Mouse (Mus musculus) heart, embryonic 16.5 days (tissue): ENCODE data around the gene Rbl1. TPM values are rescaled to one million over a fixed set of nuclear protein-coding genes. Genes with fewer than 3 reads are reported as not detected.

Source experiments
- ATAC-seq: fragments of 200-750 bp; cut with Nextera tagmentation; replicated peaks from 2 replicates; pipeline ENCODE4 v1.8.0; 2017; ENCODE audit warnings: moderate number of reproducible peaks; ENCODE audit not compliant: insufficient read depth, low FRiP score; ENCODE audit errors: extremely low read depth
- H3K27ac ChIP-seq: fragments of 300-500 bp; sonication (generic); 2 replicates; pipeline ENCODE4 v1.5.1; 2014; ENCODE audit warnings: mild to moderate bottlenecking, low read length, control low read depth, moderate library complexity
- H3K27me3 ChIP-seq: fragments of 300-500 bp; sonication (generic); 2 replicates; pipeline ENCODE4 v1.6.1; 2014; ENCODE audit warnings: low read length, mixed read lengths; ENCODE audit not compliant: control insufficient read depth, insufficient read depth
- H3K36me3 ChIP-seq: fragments of 300-500 bp; sonication (generic); 2 replicates; pipeline ENCODE4 v1.6.1; 2014; ENCODE audit not compliant: control insufficient read depth, insufficient read depth
- H3K4me1 ChIP-seq: fragments of 300-500 bp; sonication (generic); 2 replicates; pipeline ENCODE4 v1.6.1; 2014; ENCODE audit warnings: low read length, mixed read lengths; ENCODE audit not compliant: control insufficient read depth, insufficient read depth
- H3K4me2 ChIP-seq: fragments of 300-500 bp; sonication (generic); 2 replicates; pipeline ENCODE4 v1.6.1; 2014; ENCODE audit warnings: low read depth, mild to moderate bottlenecking, control low read depth, low read length
- H3K4me3 ChIP-seq: fragments of 300-500 bp; sonication (generic); 2 replicates; pipeline ENCODE4 v1.5.1; 2014; ENCODE audit warnings: mild to moderate bottlenecking, control low read depth, low read length
- H3K9ac ChIP-seq: fragments of 300-500 bp; sonication (generic); 2 replicates; pipeline ENCODE4 v1.6.1; 2014; ENCODE audit warnings: low read length, control low read depth
- H3K9me3 ChIP-seq: fragments of 300-500 bp; sonication (generic); replicated peaks from 2 replicates; pipeline ENCODE4 v1.6.1; 2016; ENCODE audit warnings: low read length; ENCODE audit not compliant: control insufficient read depth
- WGBS: fragments of 180-500 bp; shearing (Covaris S2); extraction: QIAGEN DNeasy Blood & Tissue Kit; methylation state at CpG from one replicate; pipeline ENCODE4 v1.1.7; 2014; 5-methylcytosine and 5-hydroxymethylcytosine counted together
- polyA plus RNA-seq: library from polyadenylated mRNA; unstranded; fragments of >200 nt; fragmentation: Nextera tagmentation; extraction: Ambion mirVana; gene quantifications from 2 replicates; pipeline ENCODE4 v1.2.1, GENCODE M21; 2015

Rbl1 gene
- polyA plus RNA-seq, 1 experiment from 2014 or later = 15.1 TPM

DNA sequence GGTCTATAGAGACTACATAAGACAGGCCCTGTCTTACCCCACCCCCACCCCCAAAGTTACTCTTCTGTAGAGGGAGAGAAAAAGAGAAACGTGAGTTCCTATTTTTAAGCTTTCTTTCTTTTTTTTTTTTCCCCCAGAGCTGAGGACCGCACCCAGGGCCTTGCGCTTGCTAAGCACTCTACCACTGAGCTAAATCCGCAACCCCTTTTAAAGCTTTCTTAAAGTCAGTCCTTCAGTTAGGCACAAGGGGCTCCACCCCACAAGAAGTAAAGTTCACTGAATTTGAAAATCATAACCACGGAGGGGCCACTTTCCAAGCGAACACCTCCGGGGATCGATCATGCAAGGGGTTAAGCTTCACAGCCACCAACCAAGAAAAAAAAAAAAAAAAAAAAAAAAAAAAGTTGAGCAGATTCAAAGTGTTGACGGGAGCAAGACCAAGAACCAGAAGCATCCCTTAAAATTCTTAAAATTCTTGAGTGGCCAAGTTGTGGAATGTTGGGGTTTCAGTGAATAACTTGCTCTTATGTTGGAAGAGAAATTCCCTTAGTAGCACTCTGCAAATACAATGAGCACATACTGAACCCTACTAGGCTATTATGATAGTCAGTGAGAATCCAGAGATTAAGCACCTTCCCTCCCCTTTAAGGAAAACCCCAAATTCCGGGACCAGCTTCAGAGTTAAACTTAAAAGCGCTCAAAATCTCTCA lies 70.4 kb downstream of the Rbl1 start:
- Histone ChIP-seq H3K27ac (0 out of 2 replicates have a peak overlapping the region, but pooled peaks have one; percentile 69), H3K27me3 (no peaks in the 10 kb centered on the region), H3K4me3 (peak overlapping the region; percentile 89), H3K9me3 (no peaks in the 10 kb centered on the region), H3K36me3 (no peaks in the 10 kb centered on the region), H3K4me2 (peak overlapping the region; percentile 97), H3K9ac (peak overlapping the region; percentile 84), H3K4me1 (peaks cover 12% of the 10 kb centered on the region)
- 16% methylated on average over 11 of the region's 11 CpGs for WGBS
- no peak for ATAC-seq

DNA sequence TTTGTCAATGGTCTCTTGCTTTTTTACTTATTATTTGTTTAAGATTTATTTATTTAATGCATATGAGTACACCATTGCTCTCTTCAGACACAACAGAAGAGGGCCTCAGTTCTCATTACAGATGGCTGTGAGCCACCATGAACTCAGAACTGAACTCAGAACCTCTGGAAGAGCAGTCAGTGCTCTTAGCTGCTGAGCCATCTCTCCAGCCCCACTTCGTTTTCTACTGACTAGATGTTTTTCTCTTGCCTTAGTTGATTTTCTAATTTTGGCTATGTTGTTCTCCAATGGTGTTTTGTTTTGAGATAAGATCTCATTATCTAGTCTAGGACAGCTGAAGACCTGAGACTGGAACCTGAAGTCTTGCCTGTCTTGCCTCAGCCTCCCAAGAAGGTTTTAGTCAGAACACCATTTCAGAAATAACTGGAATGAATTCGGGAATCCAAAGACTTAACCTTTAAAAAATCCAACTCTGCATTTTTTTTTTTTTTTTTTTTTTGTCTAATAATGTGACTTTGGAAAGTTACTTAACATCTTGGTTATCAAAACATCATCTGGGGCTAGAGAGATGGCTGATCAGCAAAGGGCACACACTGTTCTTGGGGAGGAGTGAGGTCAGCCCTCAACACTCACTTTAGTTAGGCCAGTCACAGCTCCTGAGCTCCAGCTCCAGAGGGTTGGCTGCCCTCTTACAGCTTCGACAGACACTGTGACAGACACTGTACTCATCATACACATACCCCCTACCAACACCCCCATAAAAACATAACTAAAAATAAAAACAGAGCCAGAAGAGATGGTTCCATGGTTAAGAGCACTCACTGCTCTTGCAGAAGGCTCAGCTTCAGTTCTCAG lies 71.4 kb downstream of the Rbl1 start:
- no peak overlapping the region for H3K4me2 ChIP-seq
- H3K27me3 ChIP-seq = no peaks in the 10 kb centered on the region
- peaks cover 12% of the 10 kb centered on the region for H3K4me1 ChIP-seq
- ATAC-seq = no peak
- H3K9ac ChIP-seq = no peak overlapping the region
- WGBS = 72% methylated on average over 3 of the region's 3 CpGs
- H3K36me3 ChIP-seq = no peaks in the 10 kb centered on the region
- H3K4me3 ChIP-seq = no peak overlapping the region
- no peak overlapping the region for H3K27ac ChIP-seq
- H3K9me3 ChIP-seq = no peaks in the 10 kb centered on the region

DNA sequence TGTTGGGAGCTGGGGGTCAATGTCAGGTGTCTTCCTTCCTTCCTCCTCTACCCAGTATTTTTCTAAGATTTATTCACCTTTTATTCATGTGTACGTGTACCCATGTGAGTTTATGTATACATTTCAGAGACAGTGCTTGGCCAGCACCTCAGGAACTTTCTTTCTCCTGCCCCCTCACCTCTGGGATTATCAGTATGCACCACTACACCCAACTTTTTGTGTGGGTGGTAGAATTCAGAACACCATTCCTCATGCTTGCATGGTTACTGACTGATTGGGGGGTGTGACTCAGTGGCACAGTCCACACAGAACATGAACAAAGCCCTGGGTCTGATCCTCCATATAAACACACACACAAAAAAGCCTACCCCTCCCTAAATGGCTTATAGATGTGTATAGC lies 72.2 kb downstream of the Rbl1 start:
- no peak for ATAC-seq
- 84% methylated on average over 1 of the region's 1 CpGs for WGBS
- Histone ChIP-seq H3K4me1 (peaks cover 12% of the 10 kb centered on the region), H3K36me3 (no peaks in the 10 kb centered on the region), H3K27ac (no peak overlapping the region), H3K9me3 (no peaks in the 10 kb centered on the region), H3K4me3 (no peak overlapping the region), H3K4me2 (no peak overlapping the region), H3K9ac (no peak overlapping the region), H3K27me3 (no peaks in the 10 kb centered on the region)

DNA sequence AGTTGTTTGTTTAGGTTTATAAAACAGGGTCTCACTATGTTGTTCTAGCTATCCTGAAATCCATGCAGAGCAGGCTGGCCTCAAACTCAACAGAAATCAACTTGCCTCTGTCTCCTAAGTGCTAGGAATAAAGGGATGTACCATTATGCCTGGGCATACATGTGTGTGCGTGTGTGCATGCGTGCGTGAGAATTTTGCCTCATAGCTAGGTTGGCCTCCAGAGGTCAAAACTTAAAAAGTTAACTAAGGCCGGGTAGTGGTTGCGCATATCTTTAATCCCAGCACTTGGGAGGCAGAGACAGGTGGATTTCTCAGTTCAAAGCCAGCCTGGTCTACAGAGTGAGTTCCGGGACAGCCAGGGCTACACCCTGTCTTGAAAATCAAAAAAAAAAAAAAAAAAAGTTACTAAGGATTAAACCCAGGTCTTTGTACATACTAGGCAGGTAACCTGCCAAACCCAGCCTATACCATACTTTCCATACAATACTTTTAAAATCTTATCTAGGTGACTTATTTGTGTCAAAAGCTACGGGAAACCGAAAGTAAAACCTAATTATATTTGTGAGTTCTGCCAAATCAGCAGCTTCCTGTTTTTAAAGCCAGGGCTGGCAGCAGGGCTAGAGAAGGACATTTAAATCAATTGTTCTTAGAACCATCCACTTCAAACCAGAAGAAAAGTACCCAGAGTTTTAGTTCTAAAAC lies 73.4 kb downstream of the Rbl1 start:
- H3K4me1 ChIP-seq = peaks cover 12% of the 10 kb centered on the region
- no peak for ATAC-seq
- 74% methylated on average over 8 of the region's 8 CpGs for WGBS
- H3K9me3 ChIP-seq = no peaks in the 10 kb centered on the region
- no peak overlapping the region for H3K9ac ChIP-seq
- H3K27ac ChIP-seq = no peak overlapping the region
- 0 out of 2 replicates have a peak overlapping the region, but pooled peaks have one; percentile 20 for H3K4me2 ChIP-seq
- peaks cover 2% of the 10 kb centered on the region; the same call in 1 of the 2 replicates for H3K36me3 ChIP-seq
- H3K27me3 ChIP-seq = no peaks in the 10 kb centered on the region
- 0 out of 2 replicates have a peak overlapping the region, but pooled peaks have one; percentile 3 for H3K4me3 ChIP-seq

DNA sequence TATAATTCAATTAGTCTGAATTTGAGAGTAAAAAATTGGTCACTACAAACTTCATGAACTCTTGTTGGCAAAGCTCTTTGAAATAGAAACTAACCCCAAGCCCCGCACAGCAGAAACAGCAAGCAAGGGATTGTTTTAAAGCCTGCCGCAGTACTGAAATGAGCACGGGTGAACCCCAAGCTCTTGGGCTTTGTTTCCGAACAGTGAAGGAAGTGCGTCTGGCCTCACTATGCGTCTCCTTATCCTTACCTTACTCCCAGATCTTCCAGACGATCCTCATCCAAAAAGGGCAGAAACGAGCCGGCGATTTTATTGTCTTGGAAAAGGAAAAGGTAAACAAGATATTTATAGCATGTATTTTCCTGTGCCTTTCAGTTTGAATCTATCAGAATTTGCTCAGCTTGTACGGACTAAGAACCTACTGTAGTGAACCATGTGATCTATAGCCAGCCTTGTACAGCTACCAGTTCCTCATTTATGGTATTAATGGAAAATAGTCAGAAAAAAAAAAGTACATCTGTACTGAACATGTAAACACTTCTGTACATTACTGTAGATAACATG lies 74.7 kb downstream of the Rbl1 start:
- peak overlapping the region; percentile 3; the same call in 1 of the 2 replicates for H3K4me2 ChIP-seq
- H3K9me3 ChIP-seq = no peaks in the 10 kb centered on the region
- H3K4me3 ChIP-seq = no peak overlapping the region
- peaks cover 14% of the 10 kb centered on the region; the same call in 1 of the 2 replicates for H3K4me1 ChIP-seq
- no peaks in the 10 kb centered on the region for H3K27me3 ChIP-seq
- WGBS = 68% methylated on average over 11 of the region's 11 CpGs
- peaks cover 2% of the 10 kb centered on the region; the same call in 1 of the 2 replicates for H3K36me3 ChIP-seq
- no peak for ATAC-seq
- H3K9ac ChIP-seq = no peak overlapping the region
- no peak overlapping the region for H3K27ac ChIP-seq

DNA sequence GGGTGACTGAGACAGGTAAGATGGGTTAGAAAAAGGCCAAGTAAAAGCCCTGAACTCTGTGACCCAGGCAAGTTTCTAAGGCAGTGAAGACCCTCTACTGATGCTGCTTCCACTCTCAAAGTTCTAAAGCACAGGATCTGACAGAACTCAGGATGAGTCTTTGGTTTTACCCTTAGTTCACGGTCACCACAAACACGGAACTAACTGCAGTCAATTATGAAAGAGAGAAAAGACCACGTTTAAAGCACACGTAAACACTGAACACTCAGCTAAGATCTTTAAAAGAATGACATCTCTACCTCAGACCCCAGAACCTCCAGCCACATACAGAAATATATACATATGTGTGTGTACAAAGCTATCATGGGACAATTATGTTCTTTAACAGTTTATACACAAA lies 75.2 kb downstream of the Rbl1 start:
- no peaks in the 10 kb centered on the region for H3K9me3 ChIP-seq
- H3K4me2 ChIP-seq = no peak overlapping the region
- H3K4me1 ChIP-seq = peaks cover 12% of the 10 kb centered on the region; the same call in 1 of the 2 replicates
- no peak overlapping the region for H3K9ac ChIP-seq
- H3K36me3 ChIP-seq = peaks cover 2% of the 10 kb centered on the region; the same call in 1 of the 2 replicates
- no peak overlapping the region for H3K27ac ChIP-seq
- 83% methylated on average over 4 of the region's 4 CpGs for WGBS
- ATAC-seq = no peak
- H3K4me3 ChIP-seq = no peak overlapping the region
- no peaks in the 10 kb centered on the region for H3K27me3 ChIP-seq

DNA sequence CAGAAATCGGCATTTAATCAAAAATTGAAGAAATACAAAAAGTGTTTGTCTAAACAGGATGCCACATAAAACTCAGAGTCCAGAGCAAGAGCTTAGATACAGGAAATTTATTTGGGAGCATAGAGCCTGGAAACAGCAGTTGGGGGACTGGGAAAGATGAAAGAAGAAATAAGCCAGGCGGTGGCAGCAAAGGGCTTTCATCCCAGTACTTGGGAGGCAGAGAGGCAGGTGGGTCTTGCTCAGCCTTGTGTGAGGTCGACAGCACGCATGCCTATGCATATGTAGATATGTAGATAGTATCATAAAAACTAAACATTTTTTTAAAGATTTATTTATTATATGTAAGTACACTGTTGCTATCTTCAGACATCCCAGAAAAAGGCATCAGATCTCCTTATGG lies 76.3 kb downstream of the Rbl1 start:
- 59% methylated on average over 4 of the region's 4 CpGs for WGBS

DNA sequence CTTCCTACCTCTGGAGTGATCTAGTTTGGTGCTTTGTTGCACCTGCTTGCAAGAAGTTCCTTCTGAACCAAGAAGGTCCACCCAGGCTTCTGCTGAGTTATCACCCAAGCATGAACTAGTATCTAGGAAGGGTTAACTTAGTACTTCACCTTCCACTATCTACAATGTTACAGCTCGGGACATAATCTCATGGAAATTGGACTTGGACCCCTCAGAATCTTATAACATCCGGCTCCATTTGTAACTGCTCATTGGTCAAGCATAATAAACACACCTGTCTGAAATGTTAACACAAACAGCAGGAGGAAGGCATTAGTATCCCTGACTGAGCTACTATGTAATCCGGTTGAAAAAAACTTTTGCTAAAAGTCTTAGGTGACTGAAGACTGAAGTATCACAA lies 77.0 kb downstream of the Rbl1 start:
- H3K4me3 ChIP-seq = no peak overlapping the region
- no peaks in the 10 kb centered on the region for H3K9me3 ChIP-seq
- 0 out of 2 replicates have a peak, but pooled peaks cover 4% of the 10 kb centered on the region for H3K4me1 ChIP-seq
- H3K27me3 ChIP-seq = no peaks in the 10 kb centered on the region
- no peak overlapping the region for H3K27ac ChIP-seq
- no peak overlapping the region for H3K4me2 ChIP-seq
- WGBS = 85% methylated on average over 3 of the region's 3 CpGs
- no peak for ATAC-seq
- H3K36me3 ChIP-seq = peaks cover 6% of the 10 kb centered on the region; the same call in 1 of the 2 replicates
- H3K9ac ChIP-seq = no peak overlapping the region

More for the DNA sequence above, 76.3 kb downstream of the Rbl1 start:
- no peak overlapping the region for H3K9ac ChIP-seq
- H3K27me3 ChIP-seq = no peaks in the 10 kb centered on the region
- peaks cover 4% of the 10 kb centered on the region; the same call in 1 of the 2 replicates for H3K36me3 ChIP-seq
- no peak overlapping the region for H3K27ac ChIP-seq
- H3K4me2 ChIP-seq = no peak overlapping the region
- no peak overlapping the region for H3K4me3 ChIP-seq
- H3K4me1 ChIP-seq = 0 out of 2 replicates have a peak, but pooled peaks cover 4% of the 10 kb centered on the region
- no peaks in the 10 kb centered on the region for H3K9me3 ChIP-seq
- ATAC-seq = no peak
